Mouse (Mus musculus) kidney, adult 2 months (tissue): ENCODE measurements around the gene Cacnb4. TPM values are rescaled to one million over a fixed set of nuclear protein-coding genes. Genes with fewer than 3 reads are reported as not detected.

ENCODE experiments used
- DNase-seq: peaks from one replicate; pipeline ENCODE4 v3.0.0; 2021
- H3K27ac ChIP-seq: fragments of 200-500 bp; 2 replicates; pipeline ENCODE4 v1.5.1; 2012; ENCODE audit warnings: low read depth, low read length, control low read depth, inconsistent platforms; ENCODE audit not compliant: insufficient read depth
- H3K27me3 ChIP-seq: fragments of 200-500 bp; replicated peaks from 2 replicates; pipeline ENCODE4 v1.6.1; 2012; ENCODE audit warnings: mild to moderate bottlenecking, moderate library complexity, low read length, inconsistent platforms; ENCODE audit not compliant: control insufficient read depth, insufficient read depth
- H3K36me3 ChIP-seq: fragments of 200-500 bp; 2 replicates; pipeline ENCODE4 v1.6.1; 2012; ENCODE audit warnings: mild to moderate bottlenecking, moderate library complexity, low read length, inconsistent platforms; ENCODE audit not compliant: control insufficient read depth, insufficient read depth
- H3K4me1 ChIP-seq: fragments of 200-500 bp; 2 replicates; pipeline ENCODE4 v1.6.1; 2011; ENCODE audit warnings: low read length; ENCODE audit not compliant: control insufficient read depth, insufficient read depth
- H3K4me3 ChIP-seq: fragments of 200-500 bp; 2 replicates; pipeline ENCODE4 v1.5.1; 2011; ENCODE audit warnings: mild to moderate bottlenecking, low read depth, low read length, control low read depth; ENCODE audit not compliant: insufficient read depth
- CTCF ChIP-seq: fragments of 200-500 bp; conservative IDR thresholded peaks from 2 replicates; pipeline ENCODE4 v1.5.1; 2011; ENCODE audit warnings: low read depth, mild to moderate bottlenecking, control low read depth, low read length, moderate library complexity, mixed read lengths; ENCODE audit not compliant: insufficient read depth, insufficient read length
- POLR2A ChIP-seq: fragments of 200-500 bp; IDR thresholded peaks from one replicate; pipeline ENCODE4 v1.6.1; 2011; ENCODE audit warnings: low read depth, low read length, control low read depth
- WGBS: fragments of 180-500 bp; shearing (Covaris S2); methylation state at CpG from one replicate; pipeline ENCODE4 v1.1.7; 2018; 5-methylcytosine and 5-hydroxymethylcytosine counted together
- polyA plus RNA-seq: library from polyadenylated mRNA; depleted of rRNA; stranded (reverse); fragments of >200 nt; gene quantifications from 2 replicates; pipeline ENCODE4 v1.2.3, GENCODE M21; 2012

The Cacnb4 gene
- polyA plus RNA-seq, 1 experiment = 1.0 TPM

- no peaks in the 10 kb centered on the region for H3K36me3 ChIP-seq
- no peak for DNase-seq
- no peak overlapping the region for H3K4me3 ChIP-seq
- H3K4me1 ChIP-seq = no peaks in the 10 kb centered on the region; the same call in 1 of the 2 replicates
- 47% methylated on average over 13 of the region's 13 CpGs for WGBS
- H3K27ac ChIP-seq = no peak overlapping the region
- no peaks in the 10 kb centered on the region for H3K27me3 ChIP-seq
- TF ChIP-seq CTCF (no peak), POLR2A (no peak)
Measured at GRCm38 (mm10) chr2:52492867-52493266, 183.8 kb downstream of the Cacnb4 start.

- no peaks in the 10 kb centered on the region for H3K36me3 ChIP-seq
- 64% methylated on average over 1 of the region's 1 CpGs for WGBS
- no peaks in the 10 kb centered on the region; the same call in 1 of the 2 replicates for H3K4me1 ChIP-seq
- H3K4me3 ChIP-seq = no peak overlapping the region
- peak; percentile 34 for DNase-seq
- TF ChIP-seq CTCF = no peak
- TF ChIP-seq POLR2A = no peak
- no peaks in the 10 kb centered on the region for H3K27me3 ChIP-seq
- no peak overlapping the region for H3K27ac ChIP-seq
Measured at GRCm38 (mm10) chr2:52489840-52490239, 186.8 kb downstream of the Cacnb4 start.

- Histone ChIP-seq H3K4me1 (peaks cover 5% of the 10 kb centered on the region; the same call in 1 of the 2 replicates), H3K36me3 (no peaks in the 10 kb centered on the region), H3K4me3 (no peak overlapping the region), H3K27ac (no peak overlapping the region), H3K27me3 (no peaks in the 10 kb centered on the region)
- WGBS = 56% methylated on average over 5 of the region's 5 CpGs
- TF ChIP-seq POLR2A (no peak), CTCF (no peak)
- DNase-seq = peak; percentile 61
Measured at GRCm38 (mm10) chr2:52483496-52483895, 193.1 kb downstream of the Cacnb4 start.

- TF ChIP-seq CTCF (no peak), POLR2A (no peak)
- WGBS = 82% methylated on average over 8 of the region's 8 CpGs
- no peak for DNase-seq
Measured at GRCm38 (mm10) chr2:52480476-52480875, 196.2 kb downstream of the Cacnb4 start.

GRCm38 (mm10) chr2:52478501-52478900 lies 198.1 kb downstream of the Cacnb4 start:
- DNase-seq = no peak
- H3K27ac ChIP-seq = no peak overlapping the region
- H3K4me3 ChIP-seq = no peak overlapping the region
- 94% methylated on average over 5 of the region's 5 CpGs for WGBS
- H3K27me3 ChIP-seq = no peaks in the 10 kb centered on the region
- no peaks in the 10 kb centered on the region for H3K36me3 ChIP-seq
- TF ChIP-seq POLR2A = no peak
- TF ChIP-seq CTCF = no peak
- peaks cover 3% of the 10 kb centered on the region; the same call in 1 of the 2 replicates for H3K4me1 ChIP-seq

More at GRCm38 (mm10) chr2:52480476-52480875, 196.2 kb downstream of the Cacnb4 start:
- Histone ChIP-seq H3K36me3 (no peaks in the 10 kb centered on the region), H3K27ac (no peak overlapping the region), H3K27me3 (no peaks in the 10 kb centered on the region), H3K4me1 (peaks cover 5% of the 10 kb centered on the region; the same call in 1 of the 2 replicates), H3K4me3 (no peak overlapping the region)

GRCm38 (mm10) chr2:52477550-52477907 lies 199.1 kb downstream of the Cacnb4 start:
- Histone ChIP-seq H3K27ac (no peak overlapping the region), H3K27me3 (no peaks in the 10 kb centered on the region), H3K4me3 (no peak overlapping the region), H3K36me3 (no peaks in the 10 kb centered on the region), H3K4me1 (no peaks in the 10 kb centered on the region)
- no peak for TF ChIP-seq POLR2A
- no peak for TF ChIP-seq CTCF
- 91% methylated on average over 13 of the region's 13 CpGs for WGBS
- DNase-seq = no peak

- no peak for DNase-seq
- Histone ChIP-seq H3K4me1 (no peaks in the 10 kb centered on the region), H3K27ac (no peak overlapping the region), H3K36me3 (no peaks in the 10 kb centered on the region), H3K27me3 (no peaks in the 10 kb centered on the region), H3K4me3 (no peak overlapping the region)
- WGBS = 44% methylated on average over 13 of the region's 13 CpGs
- no peak for TF ChIP-seq CTCF
Measured at GRCm38 (mm10) chr2:52476801-52477549, 199.7 kb downstream of the Cacnb4 start.

GRCm38 (mm10) chr2:52475854-52476253 lies 200.8 kb downstream of the Cacnb4 start:
- no peaks in the 10 kb centered on the region for H3K27me3 ChIP-seq
- 91% methylated on average over 4 of the region's 4 CpGs for WGBS
- no peaks in the 10 kb centered on the region for H3K36me3 ChIP-seq
- no peaks in the 10 kb centered on the region for H3K4me1 ChIP-seq
- no peak overlapping the region for H3K27ac ChIP-seq
- TF ChIP-seq CTCF (no peak), POLR2A (no peak)
- DNase-seq = no peak
- H3K4me3 ChIP-seq = no peak overlapping the region
